In the genomic region with DNA sequence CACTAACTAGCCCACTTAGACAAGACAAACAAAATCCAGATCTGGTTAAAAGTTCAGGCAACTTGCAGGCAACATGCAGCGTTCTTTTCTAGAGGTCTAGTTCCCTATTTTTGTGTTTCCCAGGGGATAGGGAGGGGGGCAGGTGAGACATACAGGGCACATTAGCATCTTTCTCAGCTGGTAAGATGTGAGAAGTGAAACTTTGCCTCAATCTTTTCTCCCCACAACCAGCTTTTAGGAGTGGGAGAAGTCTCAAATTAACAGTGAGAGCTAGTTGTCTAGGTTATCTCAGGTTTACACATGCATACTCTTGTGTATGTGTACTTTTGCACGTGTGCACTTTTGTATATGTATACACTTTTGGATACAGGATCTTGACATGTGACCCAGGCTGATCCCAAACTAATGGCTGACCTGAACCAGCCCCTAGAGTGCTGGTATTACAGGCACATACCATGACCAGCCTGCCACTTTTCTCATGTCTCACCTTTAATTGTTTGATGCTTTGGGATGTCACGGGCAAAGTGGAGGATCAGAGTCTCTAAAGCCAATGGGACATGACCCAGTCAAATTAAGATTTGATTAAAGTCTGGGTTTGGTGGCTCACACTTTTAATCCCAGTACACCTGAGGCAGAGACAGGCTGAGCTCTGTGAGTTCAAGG, we compare ENCODE assay signal across 20 mouse cellular contexts.
"Had no signal": no experiment of that assay in that cellular context is flagged by ENCODE, and none has a peak within 500 bp of the region (broad histone marks: within the 10 kb centered on the region; RNA-seq: fewer than 3 reads in every experiment).

No protein-coding gene starts in this region.

- H3K27me3 ChIP-seq: midbrain, embryonic 12.5 days; neural tube, embryonic 13.5 days; neural tube, embryonic 15.5 days; stomach, embryonic 15.5 days had no signal

- H3K9me3 ChIP-seq: midbrain, embryonic 10.5 days; midbrain, embryonic 12.5 days; neural tube, embryonic 13.5 days; neural tube, embryonic 15.5 days; stomach, embryonic 15.5 days had no signal

- H3K9ac ChIP-seq: lung, embryonic 14.5 days; midbrain, embryonic 12.5 days; neural tube, embryonic 13.5 days; neural tube, embryonic 15.5 days; stomach, embryonic 15.5 days had no signal

- DNase-seq: lung, adult 18-20 months; lung, embryonic 14.5 days; lung, postnatal 10 days; lung, postnatal 4 days; midbrain, embryonic 14.5 days; retina, postnatal 1 day; right cerebral cortex, adult 18-20 months; right cerebral cortex, postnatal 25 days; right cerebral cortex, postnatal 4 days; spleen, adult 18-20 months; thymus, adult 2 months; thymus, postnatal 25 days; thymus, postnatal 4 days had no signal

- H3K4me3 ChIP-seq: midbrain, embryonic 10.5 days; midbrain, embryonic 12.5 days; myocyte; neural tube, embryonic 13.5 days; neural tube, embryonic 15.5 days; stomach, embryonic 15.5 days had no signal

- H3K27ac ChIP-seq: midbrain, embryonic 10.5 days; midbrain, embryonic 12.5 days; neural tube, embryonic 13.5 days; neural tube, embryonic 15.5 days; stomach, embryonic 15.5 days; stomach, postnatal 0 days had no signal

- H3K36me3 ChIP-seq: midbrain, embryonic 10.5 days; midbrain, embryonic 12.5 days; neural tube, embryonic 13.5 days; neural tube, embryonic 15.5 days; stomach, embryonic 15.5 days had no signal

- H3K4me1 ChIP-seq: midbrain, embryonic 10.5 days; midbrain, embryonic 12.5 days; neural tube, embryonic 13.5 days; stomach, embryonic 15.5 days had no signal

- H3K4me2 ChIP-seq: lung, embryonic 14.5 days; midbrain, embryonic 12.5 days; neural tube, embryonic 13.5 days; neural tube, embryonic 15.5 days; stomach, embryonic 15.5 days had no signal
